Mouse (Mus musculus) thymus, adult 2 months (tissue): ENCODE measurements around the gene Ddx51. TPM values are rescaled to one million over a fixed set of nuclear protein-coding genes. Genes with fewer than 3 reads are reported as not detected.

Source experiments
- DNase-seq: peaks from one replicate; pipeline ENCODE4 v3.0.0; 2021
- H3K27ac ChIP-seq: fragments of 200-500 bp; 2 replicates; pipeline ENCODE4 v1.5.1; 2012; ENCODE audit warnings: low read length, control low read depth; ENCODE audit not compliant: control insufficient read depth, insufficient read depth
- H3K27me3 ChIP-seq: fragments of 200-500 bp; 2 replicates; pipeline ENCODE4 v1.6.1; 2012; ENCODE audit warnings: mild to moderate bottlenecking, low read length, moderate library complexity, mixed read lengths; ENCODE audit not compliant: control insufficient read depth, insufficient read depth
- H3K36me3 ChIP-seq: fragments of 200-500 bp; 2 replicates; pipeline ENCODE4 v1.6.1; 2012; ENCODE audit warnings: mild to moderate bottlenecking, low read length, moderate library complexity; ENCODE audit not compliant: control insufficient read depth, insufficient read depth
- H3K4me1 ChIP-seq: fragments of 200-500 bp; replicated peaks from 2 replicates; pipeline ENCODE4 v1.6.1; 2012; ENCODE audit warnings: low read length; ENCODE audit not compliant: control insufficient read depth, insufficient read depth
- H3K4me3 ChIP-seq: fragments of 200-500 bp; 2 replicates; pipeline ENCODE4 v1.5.1; 2012; ENCODE audit warnings: mild to moderate bottlenecking, low read length, control low read depth, moderate library complexity; ENCODE audit not compliant: control insufficient read depth, insufficient read depth
- CTCF ChIP-seq: fragments of 200-500 bp; IDR thresholded peaks from 2 replicates; pipeline ENCODE4 v1.5.1; 2012; ENCODE audit warnings: mild to moderate bottlenecking, control low read depth, low read length, moderate library complexity, borderline replicate concordance; ENCODE audit not compliant: control insufficient read depth, poor library complexity, insufficient read depth; ENCODE audit errors: extremely low read depth
- POLR2A ChIP-seq: fragments of 200-500 bp; IDR thresholded peaks from 2 replicates; pipeline ENCODE4 v1.6.1; 2012; ENCODE audit warnings: mild to moderate bottlenecking, low read length, control low read depth, moderate library complexity; ENCODE audit not compliant: control insufficient read depth, poor library complexity, insufficient read depth; ENCODE audit errors: extremely low read depth
- WGBS: fragments of 180-500 bp; shearing (Covaris S2); methylation state at CpG from one replicate; pipeline ENCODE4 v1.1.7; 2018; 5-methylcytosine and 5-hydroxymethylcytosine counted together
- polyA plus RNA-seq: library from polyadenylated mRNA; depleted of rRNA; stranded (reverse); fragments of >200 nt; gene quantifications from 2 replicates; pipeline ENCODE4 v1.2.3, GENCODE M21; 2012; rRNA removed

Ddx51 gene
- polyA plus RNA-seq, result 33.4 and 34.6 TPM in 2 replicates

DNA sequence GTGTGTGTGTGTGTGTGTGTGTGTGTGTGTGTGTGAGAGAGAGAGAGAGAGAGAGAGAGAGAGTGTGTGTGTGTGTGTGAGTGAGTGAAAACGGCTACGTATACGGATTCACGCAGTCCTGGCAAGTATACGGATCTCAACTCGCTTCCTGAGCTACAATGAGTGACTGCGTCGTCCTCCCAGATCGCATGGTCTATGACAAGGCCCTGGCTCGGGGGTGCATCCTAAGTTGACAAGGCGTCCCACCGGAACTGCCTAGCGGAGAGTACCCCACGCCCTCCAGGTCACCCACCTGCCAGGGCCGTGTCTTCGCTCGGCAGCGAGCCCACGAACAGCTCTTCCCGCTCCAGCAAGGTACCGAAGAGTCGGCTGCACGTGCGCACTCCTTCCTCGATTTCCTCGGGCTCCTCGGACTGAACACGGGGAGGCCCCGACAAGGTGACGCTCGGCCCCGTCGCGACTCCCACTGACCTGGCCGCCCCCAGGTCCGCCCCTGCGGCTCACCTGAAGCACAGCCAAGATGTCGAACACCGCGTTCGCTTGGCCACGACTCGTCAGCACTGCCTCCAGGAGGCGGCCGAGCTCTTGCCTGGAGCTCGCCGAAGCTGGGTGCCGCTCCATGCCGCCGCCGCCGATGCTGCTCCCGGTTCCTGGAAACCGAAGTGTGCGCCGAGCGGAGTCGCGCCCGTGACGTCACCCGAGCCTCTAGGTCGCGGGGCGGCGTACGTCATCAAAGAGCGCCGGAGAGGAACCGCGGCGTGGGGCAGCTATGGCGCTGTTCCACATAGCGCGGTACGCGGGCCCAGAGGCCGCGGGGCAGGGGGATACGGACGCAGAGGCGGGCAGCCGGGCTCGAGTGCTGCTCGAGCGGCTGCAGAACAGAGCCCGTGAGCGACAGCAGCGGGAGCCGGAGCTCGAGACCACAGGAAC lies at the start of gene Ddx51, which contains the start of gene Noc4l:
Gene Ddx51 (plus strand): TSS at position 733 of the 930 bp plus-strand sequence.
Gene Noc4l (minus strand): TSS at position 699 of the 930 bp plus-strand sequence.
- H3K4me3 ChIP-seq, result peak within 1 kb of the TSS; percentile 95
- H3K27me3 ChIP-seq, result no peaks in the 10 kb centered on the region; the same call in 1 of the 2 replicates
- TF ChIP-seq POLR2A (peak; percentile 72), CTCF (peak; percentile 63; the same call in 1 of the 2 replicates)
- WGBS, result under 1% methylated on average over 91 of the region's 91 CpGs
- peaks cover 15% of the 10 kb centered on the region for H3K4me1 ChIP-seq
- peaks cover 36% of the 10 kb centered on the region for H3K36me3 ChIP-seq
- no peak within 1 kb of the TSS for H3K27ac ChIP-seq
- DNase-seq, result peak; percentile 95

DNA sequence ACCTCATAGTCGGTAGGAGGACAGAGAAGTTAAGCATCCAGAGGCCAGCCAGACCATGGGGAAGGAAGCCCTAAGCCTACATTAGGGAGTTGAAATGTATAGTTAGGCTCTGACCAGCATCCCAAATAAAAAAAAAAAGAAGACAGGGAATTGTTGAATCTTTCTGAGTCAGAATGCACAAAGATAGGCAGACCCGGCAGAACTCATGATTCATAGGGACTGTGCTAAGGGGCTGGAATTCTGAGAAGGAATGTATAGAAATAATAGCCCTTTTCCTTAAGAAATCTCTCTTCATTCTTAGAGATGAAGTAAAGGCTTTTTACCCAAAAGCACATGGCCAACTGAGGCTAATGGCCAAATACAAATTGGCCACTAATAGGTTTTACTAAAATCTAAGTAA lies 48.9 kb upstream of the Ddx51 start:
- no peak for DNase-seq
- Histone ChIP-seq H3K4me3 (no peak overlapping the region), H3K27me3 (no peaks in the 10 kb centered on the region), H3K36me3 (no peaks in the 10 kb centered on the region), H3K4me1 (no peaks in the 10 kb centered on the region), H3K27ac (no peak overlapping the region)
- 97% methylated on average over 2 of the region's 2 CpGs for WGBS
- TF ChIP-seq POLR2A (no peak), CTCF (no peak)

DNA sequence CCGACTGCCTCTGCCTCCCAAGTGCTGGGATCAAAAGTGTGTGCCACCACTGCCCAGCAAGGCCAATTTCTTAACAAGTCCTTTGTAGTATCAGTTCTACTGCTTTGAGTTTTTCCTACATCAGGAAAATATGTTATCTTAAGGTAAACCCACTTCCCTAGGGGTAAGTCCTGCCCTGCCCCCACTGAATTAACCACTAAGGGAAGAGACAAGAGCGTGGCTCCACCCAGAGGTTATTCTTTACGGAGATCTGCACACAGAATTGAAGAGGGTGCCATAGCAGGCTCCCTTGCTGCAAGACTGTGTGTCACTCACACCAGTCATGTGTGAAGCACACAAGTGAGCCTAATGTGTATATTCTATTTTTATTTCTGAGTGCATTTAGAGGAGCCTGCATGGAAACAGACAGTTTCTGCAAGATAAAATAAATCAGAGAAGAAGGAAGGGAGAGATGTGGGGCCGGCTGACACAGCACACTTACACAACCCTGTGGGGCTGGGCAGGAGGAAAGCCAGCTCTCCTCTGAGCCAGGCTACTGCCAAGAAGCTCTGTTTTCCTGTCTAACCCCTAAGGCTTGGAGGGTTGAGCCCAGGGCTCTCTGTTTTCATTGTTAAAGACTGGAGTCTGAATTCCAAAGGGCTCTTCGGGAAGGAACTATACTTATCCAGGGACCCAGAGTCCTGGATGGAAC lies 47.6 kb upstream of the Ddx51 start:
- DNase-seq, result no peak
- no peaks in the 10 kb centered on the region for H3K27me3 ChIP-seq
- no peaks in the 10 kb centered on the region for H3K36me3 ChIP-seq
- H3K4me3 ChIP-seq, result no peak overlapping the region
- WGBS, result 40% methylated on average over 5 of the region's 5 CpGs
- H3K4me1 ChIP-seq, result no peaks in the 10 kb centered on the region
- TF ChIP-seq POLR2A (no peak), CTCF (no peak)
- H3K27ac ChIP-seq, result no peak overlapping the region

DNA sequence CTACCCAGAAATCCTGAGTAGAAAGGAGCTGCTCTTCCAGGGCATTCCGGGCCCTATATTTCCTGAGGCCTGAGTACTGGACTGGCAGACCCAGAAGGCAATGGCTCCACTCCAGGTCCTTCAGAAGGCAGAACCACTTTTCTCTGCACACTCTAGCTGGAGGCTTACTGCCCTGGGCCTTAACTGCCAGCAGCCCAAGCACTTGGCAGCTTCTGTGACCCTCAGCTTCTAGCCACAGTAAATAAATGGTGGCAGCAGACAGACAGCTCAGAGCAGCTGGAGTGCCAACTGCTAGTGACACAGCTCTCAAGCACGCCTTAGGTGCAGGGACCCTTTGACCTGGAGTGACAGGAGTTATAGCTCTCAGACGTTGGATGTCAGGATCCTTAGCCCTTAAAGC lies 45.5 kb upstream of the Ddx51 start:
- 94% methylated on average over 3 of the region's 3 CpGs for WGBS

DNA sequence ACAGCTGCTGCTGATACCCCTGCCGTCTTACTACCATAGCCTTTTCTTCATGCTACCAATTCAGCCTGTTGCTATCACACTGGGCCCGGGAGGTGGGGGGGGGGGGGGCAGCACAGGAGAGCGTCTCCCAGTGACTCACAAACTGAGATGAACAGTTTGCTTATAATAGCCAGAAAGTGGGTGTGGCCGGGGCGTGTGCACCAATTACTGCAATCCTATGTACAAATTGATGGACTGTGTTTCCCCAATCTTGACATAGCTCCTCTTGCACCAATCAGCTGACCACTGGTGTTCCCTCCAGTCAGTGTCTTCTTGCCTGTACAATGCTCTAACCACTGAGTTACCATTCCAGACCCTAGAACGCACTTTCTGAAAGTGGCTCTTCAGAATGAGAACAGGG lies 44.9 kb upstream of the Ddx51 start:
- WGBS, result 92% methylated on average over 6 of the region's 6 CpGs
- H3K27ac ChIP-seq, result no peak overlapping the region

More for the DNA sequence above, 45.5 kb upstream of the Ddx51 start:
- DNase-seq, result no peak
- no peaks in the 10 kb centered on the region for H3K27me3 ChIP-seq
- H3K4me3 ChIP-seq, result no peak overlapping the region
- no peaks in the 10 kb centered on the region for H3K36me3 ChIP-seq
- TF ChIP-seq POLR2A (no peak), CTCF (no peak)
- H3K27ac ChIP-seq, result no peak overlapping the region
- no peaks in the 10 kb centered on the region for H3K4me1 ChIP-seq

DNA sequence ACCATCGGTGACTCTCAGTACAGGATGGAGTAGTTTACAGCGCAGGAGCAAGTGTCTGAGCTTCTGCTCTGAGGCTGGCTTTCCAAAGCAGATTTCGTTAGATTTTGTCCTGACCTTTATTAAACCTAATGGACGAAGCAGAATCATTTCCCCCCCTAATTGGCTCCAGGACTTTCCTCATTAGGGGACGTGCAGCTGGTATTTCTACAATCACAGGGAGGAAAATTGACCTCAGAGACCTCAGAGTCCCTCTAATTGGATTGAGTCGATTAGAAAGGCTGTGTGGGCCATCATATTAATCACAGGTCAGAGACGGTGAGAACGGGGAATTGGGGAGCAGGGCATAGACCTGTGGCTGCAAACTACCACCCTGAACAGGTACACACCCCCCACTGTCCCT lies 44.3 kb upstream of the Ddx51 start:
- TF ChIP-seq POLR2A (no peak), CTCF (no peak)
- no peaks in the 10 kb centered on the region for H3K27me3 ChIP-seq
- DNase-seq, result no peak
- no peaks in the 10 kb centered on the region for H3K36me3 ChIP-seq
- 91% methylated on average over 8 of the region's 8 CpGs for WGBS
- no peaks in the 10 kb centered on the region for H3K4me1 ChIP-seq
- H3K4me3 ChIP-seq, result no peak overlapping the region
- H3K27ac ChIP-seq, result no peak overlapping the region

More for the DNA sequence above, 44.9 kb upstream of the Ddx51 start:
- H3K4me1 ChIP-seq, result no peaks in the 10 kb centered on the region
- no peaks in the 10 kb centered on the region for H3K36me3 ChIP-seq
- DNase-seq, result no peak
- no peaks in the 10 kb centered on the region for H3K27me3 ChIP-seq
- TF ChIP-seq POLR2A, result no peak
- no peak for TF ChIP-seq CTCF
- H3K4me3 ChIP-seq, result no peak overlapping the region
